In genomic region chr3:134190046-134190445, GRCm38 (mm10) we compare ENCODE assay signal across 8 mouse cellular contexts. TPM values are rescaled to one million over a fixed set of nuclear protein-coding genes. Genes with fewer than 3 reads are reported as not detected.
DNase-seq lines count a peak whose midpoint lies in the region; ATAC-seq and TF ChIP-seq lines count a peak whose summit lies in the region.

No protein-coding gene starts in this region.

- no peak overlapping the region for H3K9ac ChIP-seq in embryonic facial prominence, embryonic 15.5 days
- no peak overlapping the region for H3K9ac ChIP-seq in hindbrain, embryonic 12.5 days
- H3K9ac ChIP-seq in midbrain, embryonic 14.5 days (replicated peaks; ENCODE audit: low read length): no peak overlapping the region; the same call in 1 of the 2 replicates

- H3K36me3 ChIP-seq in embryonic facial prominence, embryonic 15.5 days: no peaks in the 10 kb centered on the region
- no peaks in the 10 kb centered on the region for H3K36me3 ChIP-seq in hindbrain, embryonic 12.5 days
- no peaks in the 10 kb centered on the region for H3K36me3 ChIP-seq in midbrain, embryonic 14.5 days (ENCODE audit: control insufficient read depth, insufficient read depth, low read length)

- peak overlapping the region; percentile 21 for H3K4me3 ChIP-seq in left cerebral cortex, adult 2 months
- peak overlapping the region; percentile 3; the same call in 1 of the 2 replicates for H3K4me3 ChIP-seq in embryonic facial prominence, embryonic 15.5 days (replicated peaks)
- H3K4me3 ChIP-seq in hindbrain, embryonic 12.5 days: no peak overlapping the region
- peak overlapping the region; percentile 24; the same call in 1 of the 2 replicates for H3K4me3 ChIP-seq in midbrain, embryonic 14.5 days (replicated peaks; ENCODE audit: low read depth, low read length)

- intact Hi-C loops in left cerebral cortex, adult 2 months (cut with DNase I): no loop called here

- no peak for ATAC-seq in embryonic facial prominence, embryonic 15.5 days (ENCODE audit: insufficient number of reproducible peaks, low FRiP score, low TSS enrichment, low read depth)
- peak; percentile 57 for ATAC-seq in hindbrain, embryonic 12.5 days (ENCODE audit: low FRiP score)
- peak; percentile 61; the same call in 1 of the 2 replicates for ATAC-seq in midbrain, embryonic 14.5 days (ENCODE audit: low FRiP score, low TSS enrichment)
- ATAC-seq in CD4-positive, CD25-positive, alpha-beta regulatory T cell, adult 4 months: no peak

- TF ChIP-seq CTCF in left cerebral cortex, adult 2 months (IDR thresholded peaks at IDR 0.05): no peak

- no peaks in the 10 kb centered on the region for H3K9me3 ChIP-seq in embryonic facial prominence, embryonic 15.5 days (replicated peaks)
- H3K9me3 ChIP-seq in hindbrain, embryonic 12.5 days (replicated peaks): no peaks in the 10 kb centered on the region
- no peaks in the 10 kb centered on the region for H3K9me3 ChIP-seq in midbrain, embryonic 14.5 days (ENCODE audit: control insufficient read depth, low read length)

- WGBS in embryonic facial prominence, embryonic 15.5 days: 53% methylated on average over 11 of the region's 11 CpGs
- WGBS in hindbrain, embryonic 12.5 days: 50% methylated on average over 11 of the region's 11 CpGs
- 25% methylated on average over 11 of the region's 11 CpGs for WGBS in midbrain, embryonic 14.5 days

- no peaks in the 10 kb centered on the region for H3K27me3 ChIP-seq in embryonic facial prominence, embryonic 15.5 days
- H3K27me3 ChIP-seq in hindbrain, embryonic 12.5 days: no peaks in the 10 kb centered on the region
- no peaks in the 10 kb centered on the region for H3K27me3 ChIP-seq in midbrain, embryonic 14.5 days (ENCODE audit: control insufficient read depth, insufficient read depth, low read length)

- no peak overlapping the region for H3K27ac ChIP-seq in left cerebral cortex, adult 2 months
- no peak overlapping the region for H3K27ac ChIP-seq in embryonic facial prominence, embryonic 15.5 days (replicated peaks)
- no peak overlapping the region for H3K27ac ChIP-seq in hindbrain, embryonic 12.5 days
- H3K27ac ChIP-seq in midbrain, embryonic 14.5 days (replicated peaks; ENCODE audit: low read depth, low read length): peak overlapping the region; percentile 52; the same call in 1 of the 2 replicates

- peak in 1 of 2 experiments; percentile 18 for DNase-seq in left cerebral cortex, adult 2 months (ENCODE audit: extremely low spot score in 1 of 2, low spot score in 2 of 2)
- no peak for DNase-seq in left cerebral cortex, adult 9 months (ENCODE audit: low spot score in 2 of 2)
- DNase-seq in midbrain, embryonic 14.5 days: peak; percentile 62
- no peak for DNase-seq in left cerebral cortex, adult 11 months (ENCODE audit: low spot score)
- DNase-seq in layer of hippocampus, postnatal 25 days (ENCODE audit: extremely low spot score in 1 of 2, low spot score in 1 of 2): no peak

- H3K4me2 ChIP-seq in embryonic facial prominence, embryonic 15.5 days (replicated peaks): peak overlapping the region; percentile 19; the same call in 1 of the 2 replicates
- peak overlapping the region; percentile 44 for H3K4me2 ChIP-seq in hindbrain, embryonic 12.5 days (replicated peaks)
- peak overlapping the region; percentile 55 for H3K4me2 ChIP-seq in midbrain, embryonic 14.5 days (ENCODE audit: low read length)

- H3K4me1 ChIP-seq in embryonic facial prominence, embryonic 15.5 days: no peaks in the 10 kb centered on the region
- no peaks in the 10 kb centered on the region for H3K4me1 ChIP-seq in hindbrain, embryonic 12.5 days
- no peaks in the 10 kb centered on the region; the same call in 1 of the 2 replicates for H3K4me1 ChIP-seq in midbrain, embryonic 14.5 days (ENCODE audit: control insufficient read depth, insufficient read depth, low read length)

RNA-seq across cellular contexts. Expression of gene Cxxc4, which starts 46.2 kb away (rescaled TPM):
- 10 to 100 TPM; 22.6 to 24.5 TPM for total RNA-seq in left cerebral cortex, adult 2 months (2021)
- polyA plus RNA-seq in embryonic facial prominence, embryonic 15.5 days (2015; fragmentation: Nextera tagmentation; extraction: Ambion mirVana): 4.7 and 5.1 TPM in 2 replicates
- 22.7 and 26.4 TPM in 2 replicates for polyA plus RNA-seq in hindbrain, embryonic 12.5 days (2016; fragmentation: Nextera tagmentation; extraction: Ambion mirVana)
- 52.4 and 58.3 TPM in 2 replicates for polyA plus RNA-seq in midbrain, embryonic 14.5 days (2014; fragmentation: Nextera tagmentation; extraction: Ambion mirVana)
- not detected for polyA plus RNA-seq in CD4-positive, CD25-positive, alpha-beta regulatory T cell, adult 4 months (2017; shearing (Covaris generic))
- total RNA-seq in layer of hippocampus, postnatal 25 days (2021): 10 to 100 TPM; 12.6 to 13.1 TPM

Comparison
In these comparisons a context has a peak if more than half of its experiments do, and no peak if none do; other contexts are left out.
1. ATAC-seq: peak in hindbrain, embryonic 12.5 days (single experiment) and midbrain, embryonic 14.5 days (single experiment); none in embryonic facial prominence, embryonic 15.5 days (single experiment) and CD4-positive, CD25-positive, alpha-beta regulatory T cell, adult 4 months (single experiment).
2. Peak in every context shown above with its lines, with median percentiles within 50 percentile points of each other: H3K4me2 ChIP-seq.